Mouse (Mus musculus): ENCODE results near the gene Slc7a1. TPM values are rescaled to one million over a fixed set of nuclear protein-coding genes. Genes with fewer than 3 reads are reported as not detected.

The Slc7a1 gene
- polyA plus RNA-seq, 1 experiment from 2014 or later = 10.8 TPM

DNA sequence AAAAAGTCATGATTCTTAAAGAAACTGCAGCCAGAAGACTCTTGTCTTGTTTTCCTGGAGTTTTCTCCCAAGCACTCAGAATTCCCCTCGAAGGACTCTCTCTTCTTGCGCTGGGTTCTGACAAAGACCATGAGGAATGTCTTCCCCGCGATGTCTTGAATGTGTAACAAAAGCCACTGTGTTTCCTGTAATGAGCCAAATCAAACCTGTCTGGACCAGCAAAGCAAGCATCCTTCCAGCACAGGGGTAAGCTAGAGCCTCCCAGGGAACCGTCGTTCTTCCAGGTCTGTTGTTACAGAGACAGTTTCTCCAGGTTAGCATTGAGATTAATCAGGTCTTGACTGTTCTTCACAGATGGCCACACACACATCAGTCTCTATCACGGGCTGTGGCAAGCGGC lies 121.5 kb downstream of the Slc7a1 start:
- no peak overlapping the region for H3K4me3 ChIP-seq (ENCODE audit: low read depth, low read length)
- no peak for ATAC-seq
- H3K4me2 ChIP-seq (replicated peaks; ENCODE audit: low read depth) = no peak overlapping the region
- H3K9me3 ChIP-seq (ENCODE audit: control insufficient read depth) = no peaks in the 10 kb centered on the region
- H3K36me3 ChIP-seq (ENCODE audit: control insufficient read depth, insufficient read depth) = no peaks in the 10 kb centered on the region
- no peak overlapping the region for H3K9ac ChIP-seq (ENCODE audit: low read depth, low read length)
- H3K4me1 ChIP-seq (replicated peaks; ENCODE audit: control insufficient read depth, insufficient read depth, low read length) = no peaks in the 10 kb centered on the region
- WGBS = 77% methylated on average over 8 of the region's 8 CpGs
- H3K27me3 ChIP-seq (replicated peaks; ENCODE audit: control insufficient read depth, insufficient read depth, low read length) = no peaks in the 10 kb centered on the region
- H3K27ac ChIP-seq (ENCODE audit: low read depth, low read length) = no peak overlapping the region
- no peak for TF ChIP-seq CTCF (IDR thresholded peaks at IDR 0.05; ENCODE audit: low read depth)

Other genes with a start within 250 kb of the Slc7a1 start
- 87.7 and 92.6 TPM in 2 replicates for gene Ubl3, start 152.9 kb upstream of the Slc7a1 start, polyA plus RNA-seq (2015; fragmentation: Nextera tagmentation; extraction: Ambion mirVana)